Mouse (Mus musculus) urinary bladder, postnatal 10 days (tissue): ENCODE results near the gene Apobec3.
A peak's percentile ranks its signal among the peaks of the same experiment; 100 is the strongest.
"Not testable (repeated sequence)": the region's sequence is repeated elsewhere in the genome, so short reads cannot be mapped to it uniquely, and the experiment has no call there.

Source experiments
- DNase-seq: peaks from one replicate; pipeline ENCODE4 v3.0.0; 2022; ENCODE audit warnings: low spot score

Apobec3 gene

GRCm38 (mm10) chr15:79927637-79928122, 36.2 kb downstream of the Apobec3 start:
- peak; percentile 77 for DNase-seq

- DNase-seq, result no peak
Observed at GRCm38 (mm10) chr15:79928316-79928715, 36.9 kb downstream of the Apobec3 start.

- DNase-seq, result no peak
Observed at GRCm38 (mm10) chr15:79928736-79929135, 37.3 kb downstream of the Apobec3 start.

- no peak for DNase-seq
Observed at GRCm38 (mm10) chr15:79929734-79930133, 38.3 kb downstream of the Apobec3 start.

- no peak for DNase-seq
Observed at GRCm38 (mm10) chr15:79931496-79932141, 40.2 kb downstream of the Apobec3 start.

GRCm38 (mm10) chr15:79932323-79932987, 41.0 kb downstream of the Apobec3 start:
- peak; percentile 70 for DNase-seq

GRCm38 (mm10) chr15:79933052-79933669, 41.7 kb downstream of the Apobec3 start:
- DNase-seq, result no peak

GRCm38 (mm10) chr15:79933670-79934514, 42.4 kb downstream of the Apobec3 start:
- DNase-seq, result no peak

GRCm38 (mm10) chr15:79934776-79935175, 43.3 kb downstream of the Apobec3 start:
- DNase-seq, result no peak

- no peak for DNase-seq
Observed at GRCm38 (mm10) chr15:79935654-79936373, 44.4 kb downstream of the Apobec3 start.

GRCm38 (mm10) chr15:79936374-79936751, 44.9 kb downstream of the Apobec3 start:
- no peak for DNase-seq

- no peak for DNase-seq
Observed at GRCm38 (mm10) chr15:79939020-79939419, 47.6 kb downstream of the Apobec3 start.

GRCm38 (mm10) chr15:79939501-79939900, 48.0 kb downstream of the Apobec3 start:
- DNase-seq, result not testable (repeated sequence)

- DNase-seq, result no peak
Observed at GRCm38 (mm10) chr15:79939913-79940312, 48.5 kb downstream of the Apobec3 start.

GRCm38 (mm10) chr15:79940932-79941331, 49.5 kb downstream of the Apobec3 start:
- no peak for DNase-seq

- DNase-seq, result no peak
Observed at GRCm38 (mm10) chr15:79942541-79942940, 51.1 kb downstream of the Apobec3 start.

GRCm38 (mm10) chr15:79943584-79943983, 52.1 kb downstream of the Apobec3 start:
- no peak for DNase-seq

- no peak for DNase-seq
Observed at GRCm38 (mm10) chr15:79944948-79945347, 53.5 kb downstream of the Apobec3 start.

- DNase-seq, result peak; percentile 70
Observed at GRCm38 (mm10) chr15:79946022-79946421, 54.6 kb downstream of the Apobec3 start.

- DNase-seq, result no peak
Observed at GRCm38 (mm10) chr15:79946790-79947189, 55.3 kb downstream of the Apobec3 start.

GRCm38 (mm10) chr15:79947681-79948080, 56.2 kb downstream of the Apobec3 start:
- DNase-seq, result no peak
